Mouse (Mus musculus): ENCODE measurements around the gene Pgm2.

Gene Pgm2

GRCm38 (mm10) chr5:64074455-64074854 is 18.3 kb upstream of the Pgm2 start:
- in situ Hi-C loops (cut with MboI, MseI), result no loop called here

GRCm38 (mm10) chr5:64075506-64075905 is 17.2 kb upstream of the Pgm2 start:
- in situ Hi-C loops (cut with MboI, MseI), result no loop called here

- in situ Hi-C loops (cut with MboI, MseI), result no loop called here
These were observed 15.4 kb upstream of the Pgm2 start for GRCm38 (mm10) chr5:64077353-64077752.

GRCm38 (mm10) chr5:64078740-64079461 is 13.8 kb upstream of the Pgm2 start:
- in situ Hi-C loops (cut with MboI, MseI), result no loop called here

- in situ Hi-C loops (cut with MboI, MseI), result no loop called here
These were observed 13.3 kb upstream of the Pgm2 start for GRCm38 (mm10) chr5:64079462-64079817.

- in situ Hi-C loops (cut with MboI, MseI), result no loop called here
These were observed 9.0 kb upstream of the Pgm2 start for GRCm38 (mm10) chr5:64083447-64084359.

- in situ Hi-C loops (cut with MboI, MseI), result loop anchor here (5.0 kb wide), 1 partner anchor 43 kb away; no protein-coding TSS in a partner anchor
These were observed 7.3 kb upstream of the Pgm2 start for GRCm38 (mm10) chr5:64085405-64085804.

GRCm38 (mm10) chr5:64088740-64089139 is 4.0 kb upstream of the Pgm2 start:
- in situ Hi-C loops (cut with MboI, MseI), result loop anchor here (5.0 kb wide), 1 partner anchor 46 kb away; no protein-coding TSS in a partner anchor

GRCm38 (mm10) chr5:64093349-64093871 is 660 bp downstream of the Pgm2 start:
- in situ Hi-C loops (cut with MboI, MseI), result loop anchor here (5.0 to 10.0 kb wide), 2 partner anchors 126 to 189 kb away; partner anchors contain the start of gene Rell1

- in situ Hi-C loops (cut with MboI, MseI), result loop anchor here (10.0 kb wide), 1 partner anchor 191 kb away; no protein-coding TSS in a partner anchor
These were observed 2.7 kb downstream of the Pgm2 start for GRCm38 (mm10) chr5:64095342-64095993.

- in situ Hi-C loops (cut with MboI, MseI), result no loop called here
These were observed 9.4 kb downstream of the Pgm2 start for GRCm38 (mm10) chr5:64101993-64102716.

- in situ Hi-C loops (cut with MboI, MseI), result no loop called here
These were observed 9.9 kb downstream of the Pgm2 start for GRCm38 (mm10) chr5:64102717-64103075.

- in situ Hi-C loops (cut with MboI, MseI), result no loop called here
These were observed 15.0 kb downstream of the Pgm2 start for GRCm38 (mm10) chr5:64107596-64108289.

- in situ Hi-C loops (cut with MboI, MseI), result no loop called here
These were observed 16.5 kb downstream of the Pgm2 start for GRCm38 (mm10) chr5:64109217-64109616.

- in situ Hi-C loops (cut with MboI, MseI), result loop anchor here (5.0 kb wide), 1 partner anchor 35 kb away; no protein-coding TSS in a partner anchor
These were observed 19.6 kb downstream of the Pgm2 start for GRCm38 (mm10) chr5:64112360-64112759.

GRCm38 (mm10) chr5:64114210-64114609 is 21.5 kb downstream of the Pgm2 start:
- in situ Hi-C loops (cut with MboI, MseI), result loop anchor here (5.0 kb wide), 1 partner anchor 33 kb away; no protein-coding TSS in a partner anchor

- in situ Hi-C loops (cut with MboI, MseI), result no loop called here
These were observed 24.4 kb downstream of the Pgm2 start for GRCm38 (mm10) chr5:64117191-64117590.

- in situ Hi-C loops (cut with MboI, MseI), result no loop called here
These were observed 33.0 kb downstream of the Pgm2 start for GRCm38 (mm10) chr5:64125783-64126182.

GRCm38 (mm10) chr5:64131550-64131949 is 38.8 kb downstream of the Pgm2 start:
- in situ Hi-C loops (cut with MboI, MseI), result no loop called here

- in situ Hi-C loops (cut with MboI, MseI), result no loop called here
These were observed 41.2 kb downstream of the Pgm2 start for GRCm38 (mm10) chr5:64133901-64134300.
